Mouse (Mus musculus) C2C12 (cell line): ENCODE measurements around the gene Fkbp5. TPM values are rescaled to one million over a fixed set of nuclear protein-coding genes. Genes with fewer than 3 reads are reported as not detected.
"Not testable (repeated sequence)": the region's sequence is repeated elsewhere in the genome, so short reads cannot be mapped to it uniquely, and the experiment has no call there.

Experiments
- H3K27me3 ChIP-seq: one replicate; pipeline ENCODE4 v1.6.1; 2011; ENCODE audit not compliant: control insufficient read depth, insufficient read depth, insufficient read length
- H3K36me3 ChIP-seq: one replicate; pipeline ENCODE4 v1.6.1; 2011; ENCODE audit not compliant: control insufficient read depth, insufficient read depth
- H3K4me3 ChIP-seq: one replicate; pipeline ENCODE4 v1.5.1; 2011; ENCODE audit warnings: mild to moderate bottlenecking, control low read depth; ENCODE audit not compliant: poor library complexity, insufficient read depth, severe bottlenecking
- H3K79me2 ChIP-seq: one replicate; pipeline ENCODE4 v1.6.1; 2011; ENCODE audit not compliant: control insufficient read depth, insufficient read depth
- H3K79me3 ChIP-seq: one replicate; pipeline ENCODE4 v1.6.1; 2011; ENCODE audit warnings: low read depth, control low read depth
- H3ac ChIP-seq: one replicate; pipeline ENCODE3; 2011; ENCODE audit warnings: low read depth; ENCODE audit not compliant: control insufficient read depth, insufficient read length
- CEBPB ChIP-seq: IDR thresholded peaks from one replicate; pipeline ENCODE4 v1.6.1; 2011; ENCODE audit warnings: low read depth, mild to moderate bottlenecking, control low read depth, moderate library complexity
- CTCF ChIP-seq: IDR thresholded peaks from one replicate; pipeline ENCODE4 v1.5.1; 2011; ENCODE audit not compliant: control insufficient read depth, insufficient read depth, insufficient read length
- FOSL1 ChIP-seq: IDR thresholded peaks from one replicate; pipeline ENCODE4 v1.8.0; 2011; ENCODE audit warnings: mild to moderate bottlenecking, low read length; ENCODE audit not compliant: poor library complexity, insufficient read depth, severe bottlenecking
- MAX ChIP-seq: IDR thresholded peaks from one replicate; pipeline ENCODE4 v1.6.1; 2011; ENCODE audit warnings: mild to moderate bottlenecking, control low read depth
- MYOD1 ChIP-seq: IDR thresholded peaks from one replicate; pipeline ENCODE4 v1.6.1; 2011; ENCODE audit warnings: low read depth; ENCODE audit not compliant: control insufficient read depth, insufficient read length
- MYOG ChIP-seq: IDR thresholded peaks from one replicate; pipeline ENCODE4 v1.6.1; 2011; ENCODE audit not compliant: control insufficient read depth, insufficient read length; ENCODE audit errors: extremely low read depth
- USF1 ChIP-seq: IDR thresholded peaks from one replicate; pipeline ENCODE4 v1.6.1; 2011; ENCODE audit warnings: low read depth, mild to moderate bottlenecking, control low read depth, moderate library complexity
- polyA plus RNA-seq: library from polyadenylated mRNA; unstranded; fragments of >200 nt; fragmentation: generic; extraction: Trizol; gene quantifications from one replicate; pipeline ENCODE4 v1.2.1, GENCODE M21; 2012; ENCODE audit warnings: missing spikeins

Fkbp5 gene
- polyA plus RNA-seq, 1 experiment = 24.4 TPM

DNA sequence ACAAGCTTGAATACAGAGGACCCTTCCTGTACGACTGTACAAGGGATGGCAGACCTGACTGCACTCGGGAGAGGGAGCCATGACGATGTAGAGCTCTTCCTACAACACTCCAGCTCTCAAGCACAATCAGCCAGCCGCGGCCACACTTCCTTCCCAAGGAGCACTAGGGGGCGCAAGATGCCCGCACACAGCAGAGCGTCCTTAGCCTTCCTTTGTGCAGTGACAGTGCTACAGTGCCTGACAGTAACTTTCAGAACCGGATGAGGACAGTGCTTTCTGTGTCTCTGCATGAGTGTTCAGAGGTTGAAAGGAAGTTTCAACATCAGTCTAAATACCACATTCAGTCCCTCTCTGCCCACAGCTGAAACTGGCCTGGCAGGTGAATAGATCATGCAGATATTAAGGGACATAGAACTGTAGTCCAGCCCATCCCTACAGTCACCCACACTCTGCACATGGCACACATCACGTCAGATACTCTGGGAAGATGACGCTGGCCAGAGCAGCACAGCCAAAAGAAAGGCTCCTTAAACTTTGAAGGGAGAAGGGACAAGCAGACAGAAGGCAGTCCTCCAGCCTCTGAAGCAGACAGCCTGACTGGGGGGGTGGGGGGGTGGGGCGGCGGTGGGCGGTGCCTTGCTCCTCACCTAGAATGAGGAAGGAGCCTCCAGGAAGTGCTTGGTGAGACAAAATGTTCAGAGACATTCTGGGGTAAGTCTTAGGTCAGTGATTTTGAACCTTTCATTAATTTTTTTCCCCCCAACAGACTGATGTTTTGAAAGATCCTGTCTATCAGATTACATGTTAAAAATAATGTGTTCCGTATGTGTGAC lies 109.7 kb downstream of the Fkbp5 start:
- Histone ChIP-seq H3K27me3 (no peaks in the 10 kb centered on the region), H3K79me3 (no peaks in the 10 kb centered on the region), H3K79me2 (no peaks in the 10 kb centered on the region), H3K36me3 (peaks cover 24% of the 10 kb centered on the region), H3ac (no peak overlapping the region), H3K4me3 (no peak overlapping the region)
- TF ChIP-seq MYOD1 (no peak), CTCF (peak; percentile 96), MAX (no peak)

DNA sequence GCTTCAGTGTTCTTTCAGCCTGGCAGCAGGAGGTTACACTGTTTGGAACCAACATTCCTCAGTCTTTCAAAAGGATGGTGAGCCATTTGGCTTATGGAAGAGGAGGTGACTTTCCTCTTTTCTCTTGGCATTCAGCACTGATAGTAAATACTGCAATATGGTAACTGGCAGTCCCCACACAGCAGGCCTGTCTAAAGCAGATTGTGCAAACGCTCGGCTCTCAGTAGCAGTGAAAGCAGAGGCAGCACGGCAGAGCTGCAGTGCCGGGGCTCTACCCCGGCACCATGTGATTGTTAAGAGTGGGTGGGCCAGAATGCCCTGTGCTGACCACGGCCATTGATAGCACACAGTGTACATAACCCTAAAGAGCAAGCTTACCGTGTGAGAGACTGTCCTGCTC lies 110.9 kb downstream of the Fkbp5 start:
- no peak overlapping the region for H3K4me3 ChIP-seq
- peaks cover 29% of the 10 kb centered on the region for H3K36me3 ChIP-seq
- H3ac ChIP-seq = no peak overlapping the region
- no peaks in the 10 kb centered on the region for H3K27me3 ChIP-seq
- H3K79me2 ChIP-seq = no peaks in the 10 kb centered on the region
- TF ChIP-seq MYOD1 (no peak), MAX (no peak), FOSL1 (no peak), CEBPB (no peak), CTCF (no peak), USF1 (no peak), MYOG (no peak)
- H3K79me3 ChIP-seq = no peaks in the 10 kb centered on the region

DNA sequence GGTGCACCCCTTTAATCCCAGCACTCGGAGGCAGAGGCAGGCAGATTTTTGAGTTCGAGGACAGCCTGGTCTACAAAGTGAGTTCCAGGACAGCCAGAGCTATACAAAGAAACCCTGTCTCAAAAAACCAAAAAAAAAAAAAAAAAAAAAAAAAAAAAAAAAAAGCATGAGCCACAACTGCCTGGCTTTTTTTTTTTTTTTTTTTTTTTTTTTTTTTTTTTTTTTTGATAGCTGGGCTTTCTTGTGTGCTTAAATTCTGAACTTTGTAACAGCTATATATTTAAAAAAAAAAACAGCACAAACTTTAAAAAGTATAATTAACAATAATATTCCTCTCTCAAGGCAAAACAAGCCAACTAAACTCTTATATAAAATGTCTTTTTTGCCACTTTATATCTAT lies 112.6 kb downstream of the Fkbp5 start:
- not testable (repeated sequence) for H3K27me3 ChIP-seq, H3K79me3 ChIP-seq, H3K4me3 ChIP-seq, H3K79me2 ChIP-seq, H3ac ChIP-seq
- peaks cover 22% of the 10 kb centered on the region for H3K36me3 ChIP-seq

- Histone ChIP-seq H3K27me3 (no peaks in the 10 kb centered on the region), H3K36me3 (peaks cover 25% of the 10 kb centered on the region), H3K79me3 (no peaks in the 10 kb centered on the region), H3ac (no peak overlapping the region), H3K79me2 (no peaks in the 10 kb centered on the region), H3K4me3 (no peak overlapping the region)
- TF ChIP-seq CEBPB (no peak), USF1 (no peak), FOSL1 (no peak), MYOG (no peak), MYOD1 (no peak), CTCF (no peak), MAX (no peak)
These were observed 113.0 kb downstream of the Fkbp5 start for GRCm38 (mm10) chr17:28404301-28404700.

GRCm38 (mm10) chr17:28394994-28395393 lies 122.3 kb downstream of the Fkbp5 start:
- Histone ChIP-seq H3K27me3 (no peaks in the 10 kb centered on the region), H3ac (no peak overlapping the region), H3K79me3 (no peaks in the 10 kb centered on the region), H3K79me2 (no peaks in the 10 kb centered on the region), H3K4me3 (no peak overlapping the region), H3K36me3 (peaks cover 14% of the 10 kb centered on the region)
- TF ChIP-seq USF1 (no peak), MYOG (no peak)

GRCm38 (mm10) chr17:28394051-28394765 lies 123.1 kb downstream of the Fkbp5 start:
- TF ChIP-seq USF1 (no peak), CTCF (no peak), MYOD1 (no peak), MAX (no peak), CEBPB (no peak), MYOG (no peak), FOSL1 (no peak)
- no peaks in the 10 kb centered on the region for H3K27me3 ChIP-seq
- H3K36me3 ChIP-seq = peaks cover 10% of the 10 kb centered on the region
- no peaks in the 10 kb centered on the region for H3K79me3 ChIP-seq
- H3K4me3 ChIP-seq = no peak overlapping the region
- H3K79me2 ChIP-seq = no peaks in the 10 kb centered on the region
- H3ac ChIP-seq = no peak overlapping the region
